Mouse (Mus musculus) embryonic fibroblast, embryonic 13.5 days (primary cell): ENCODE measurements around the gene Ipo11.

Experiments
- CTCF ChIP-seq: IDR thresholded peaks from 2 replicates; pipeline ENCODE4 v1.5.1; 2011; ENCODE audit warnings: mild to moderate bottlenecking, control low read depth, low read length, moderate library complexity, borderline replicate concordance; ENCODE audit not compliant: insufficient read depth
- POLR2A ChIP-seq: IDR thresholded peaks from 2 replicates; pipeline ENCODE4 v1.6.1; 2011; ENCODE audit warnings: low read depth, mild to moderate bottlenecking, control low read depth, low read length, moderate library complexity

DNA sequence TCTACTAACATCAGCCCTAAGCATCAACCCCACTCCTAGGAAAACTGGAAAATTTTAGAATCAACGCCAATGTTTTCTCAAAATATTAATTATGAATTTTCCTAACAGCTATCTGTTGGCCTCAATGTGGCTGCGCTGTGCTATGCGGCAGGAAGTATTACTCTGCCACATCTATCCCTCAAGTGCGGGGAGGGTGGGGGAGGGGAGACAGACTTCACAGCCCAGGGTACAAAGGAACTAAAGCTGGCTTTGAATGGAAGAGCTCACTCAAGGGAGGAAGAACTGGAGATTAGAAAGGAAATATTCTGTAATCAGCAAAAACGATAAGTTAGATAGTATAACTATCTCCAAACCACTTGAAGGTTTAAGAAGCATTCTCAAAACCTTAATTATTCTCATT, 111.1 kb downstream of the Ipo11 start:
- TF ChIP-seq CTCF (no peak), POLR2A (no peak)
